Mouse (Mus musculus) lung, postnatal 0 days (tissue): Measurements from ENCODE around the gene Etv6.

ENCODE experiments used
- CTCF ChIP-seq: IDR thresholded peaks from 2 replicates; pipeline ENCODE4 v1.5.1; 2016; ENCODE audit warnings: antibody characterized with exemption, mild to moderate bottlenecking
- EP300 ChIP-seq: IDR thresholded peaks from 2 replicates; pipeline ENCODE4 v1.6.1; 2016; ENCODE audit warnings: antibody characterized with exemption, mild to moderate bottlenecking, control low read depth

- no peak for TF ChIP-seq EP300
- TF ChIP-seq CTCF = no peak
Observed at GRCm38 (mm10) chr6:134225564-134225963, 190.1 kb downstream of the Etv6 start.
